Mouse (Mus musculus): ENCODE results near the gene Npnt.

The Npnt gene

GRCm38 (mm10) chr3:132934649-132935048 is 15.4 kb downstream of the Npnt start:
- no peak for DNase-seq

GRCm38 (mm10) chr3:132931526-132931925 is 18.6 kb downstream of the Npnt start:
- no peak for DNase-seq

- DNase-seq, result no peak
Measured at GRCm38 (mm10) chr3:132929866-132930265, 20.2 kb downstream of the Npnt start.

- no peak for DNase-seq
Measured at GRCm38 (mm10) chr3:132928186-132928585, 21.9 kb downstream of the Npnt start.

GRCm38 (mm10) chr3:132919798-132920197 is 30.3 kb downstream of the Npnt start:
- no peak for DNase-seq

- DNase-seq, result no peak
Measured at GRCm38 (mm10) chr3:132919240-132919639, 30.9 kb downstream of the Npnt start.

- DNase-seq, result peak; percentile 8
Measured at GRCm38 (mm10) chr3:132917356-132918090, 32.6 kb downstream of the Npnt start.

- DNase-seq, result no peak
Measured at GRCm38 (mm10) chr3:132915661-132916060, 34.4 kb downstream of the Npnt start.

GRCm38 (mm10) chr3:132912420-132912819 is 37.7 kb downstream of the Npnt start:
- DNase-seq, result no peak

- DNase-seq, result no peak
Measured at GRCm38 (mm10) chr3:132911716-132912115, 38.4 kb downstream of the Npnt start.

GRCm38 (mm10) chr3:132910727-132911126 is 39.4 kb downstream of the Npnt start:
- no peak for DNase-seq

GRCm38 (mm10) chr3:132909736-132910135 is 40.4 kb downstream of the Npnt start:
- DNase-seq, result no peak

GRCm38 (mm10) chr3:132907506-132908203 is 42.4 kb downstream of the Npnt start:
- DNase-seq, result no peak

- no peak for DNase-seq
Measured at GRCm38 (mm10) chr3:132905224-132905930, 44.7 kb downstream of the Npnt start.

- DNase-seq, result no peak
Measured at GRCm38 (mm10) chr3:132903386-132903785, 46.7 kb downstream of the Npnt start.

GRCm38 (mm10) chr3:132902921-132903320 is 47.2 kb downstream of the Npnt start:
- no peak for DNase-seq

GRCm38 (mm10) chr3:132902206-132902605 is 47.9 kb downstream of the Npnt start:
- DNase-seq, result no peak

- DNase-seq, result no peak
Measured at GRCm38 (mm10) chr3:132897891-132898290, 52.2 kb downstream of the Npnt start.

- no peak for DNase-seq
Measured at GRCm38 (mm10) chr3:132897390-132897789, 52.7 kb downstream of the Npnt start.

- no peak for DNase-seq
Measured at GRCm38 (mm10) chr3:132894086-132894485, 56.0 kb downstream of the Npnt start.

GRCm38 (mm10) chr3:132893676-132894075 is 56.4 kb downstream of the Npnt start:
- DNase-seq, result no peak

GRCm38 (mm10) chr3:132893044-132893443 is 57.0 kb downstream of the Npnt start:
- no peak for DNase-seq

- DNase-seq, result no peak
Measured at GRCm38 (mm10) chr3:132892481-132892880, 57.6 kb downstream of the Npnt start.

All from liver (tissue).